Mouse (Mus musculus) lung, adult 2 months (tissue): Measurements from ENCODE around the gene Thsd7b.

ENCODE experiments used
- CTCF ChIP-seq: fragments of 200-500 bp; IDR thresholded peaks from 2 replicates; pipeline ENCODE4 v1.5.1; 2011; ENCODE audit warnings: mild to moderate bottlenecking, low read length, control low read depth; ENCODE audit not compliant: insufficient read depth
- POLR2A ChIP-seq: fragments of 200-500 bp; IDR thresholded peaks from 2 replicates; pipeline ENCODE4 v1.6.1; 2011; ENCODE audit warnings: low read depth, mild to moderate bottlenecking, control low read depth, low read length, borderline replicate concordance; ENCODE audit errors: extremely low read depth

DNA sequence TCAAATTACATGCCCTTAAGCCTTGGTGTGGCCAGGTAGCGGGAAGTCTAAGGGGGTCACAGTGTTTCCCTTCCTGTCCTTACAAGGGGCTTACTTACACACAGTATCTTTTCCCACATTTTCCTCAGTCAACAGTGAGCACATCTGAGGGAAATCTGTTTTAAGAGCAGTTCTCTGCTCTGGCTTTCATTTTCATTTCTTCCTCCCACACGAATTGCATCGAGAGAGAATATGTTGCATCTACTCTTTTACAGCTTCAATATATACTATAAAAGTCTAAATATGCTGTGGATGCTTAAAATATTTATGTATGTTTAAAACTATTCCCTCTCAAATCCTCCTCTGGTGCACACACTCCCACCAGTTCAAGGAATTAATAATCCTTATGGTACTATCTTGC, 440.5 kb downstream of the Thsd7b start:
- TF ChIP-seq POLR2A (no peak), CTCF (no peak)
